Mouse (Mus musculus) ES-E14 (cell line): Measurements from ENCODE around the gene Rnasek.

Experiments
- CHD2 ChIP-seq: IDR thresholded peaks from 2 replicates; pipeline ENCODE4 v1.6.1; 2014; ENCODE audit warnings: mild to moderate bottlenecking, low read depth, low read length, inconsistent platforms
- ZC3H11A ChIP-seq: IDR thresholded peaks from 2 replicates; pipeline ENCODE4 v1.6.1; 2012; ENCODE audit warnings: low read depth, mild to moderate bottlenecking, inconsistent platforms, low read length, borderline replicate concordance

GRCm38 (mm10) chr11:70289236-70289635 is 49.6 kb upstream of the Rnasek start:
- TF ChIP-seq CHD2 (no peak), ZC3H11A (no peak)
